Comparison of ENCODE assay signal across 14 mouse cellular contexts in genomic region chr15:96270272-96270880, GRCm38 (mm10). TPM values are rescaled to one million over a fixed set of nuclear protein-coding genes. Genes with fewer than 3 reads are reported as not detected.
DNase-seq lines count a peak whose midpoint lies in the region; ATAC-seq lines count a peak whose summit lies in the region.
"Had no signal": no experiment of that assay in that cellular context is flagged by ENCODE, and none has a peak within 500 bp of the region (broad histone marks: within the 10 kb centered on the region; RNA-seq: fewer than 3 reads in every experiment).

No protein-coding gene starts in this region.

- H3K4me2 ChIP-seq in intestine, embryonic 15.5 days (replicated peaks) = no peak overlapping the region
- H3K4me2 ChIP-seq: limb, embryonic 13.5 days had no signal

- H3K9me3 ChIP-seq in intestine, embryonic 15.5 days = peaks cover 5% of the 10 kb centered on the region; the same call in 1 of the 2 replicates

- peak; percentile 85 for ATAC-seq in intestine, embryonic 15.5 days

- H3K36me3 ChIP-seq in intestine, embryonic 15.5 days = peaks cover 16% of the 10 kb centered on the region

- 0 out of 2 replicates have a peak, but pooled peaks cover 3% of the 10 kb centered on the region for H3K4me1 ChIP-seq in intestine, embryonic 15.5 days (replicated peaks)

- H3K27ac ChIP-seq in intestine, embryonic 15.5 days = no peak overlapping the region
- H3K27ac ChIP-seq: limb, embryonic 13.5 days had no signal

- peak; percentile 85 for DNase-seq in heart, adult 11 months
- DNase-seq in heart, adult 9 months (ENCODE audit: low spot score in 2 of 2) = no peak
- peak; percentile 34 for DNase-seq in 3T3-L1 (ENCODE audit: low read depth, low spot score)
- peak; percentile 69 for DNase-seq in lung, postnatal 25 days (ENCODE audit: low spot score)
- DNase-seq in adrenal gland, adult 8-10 months = no peak
- DNase-seq in spleen, postnatal 36 days (ENCODE audit: low spot score in 2 of 2) = no peak
- no peak for DNase-seq in left cerebral cortex, postnatal 14 days (ENCODE audit: low spot score in 2 of 2)
- DNase-seq: adrenal gland, adult 2 months; cerebellum, postnatal 36 days; kidney, adult 9 months; layer of hippocampus, postnatal 36 days; thymus, adult 2 months had no signal

- H3K4me3 ChIP-seq in intestine, embryonic 15.5 days (replicated peaks) = no peak overlapping the region
- H3K4me3 ChIP-seq: limb, embryonic 13.5 days had no signal

- intact Hi-C loops in left cerebral cortex, postnatal 14 days (cut with DNase I) = no loop called here

- H3K9ac ChIP-seq in intestine, embryonic 15.5 days = no peak overlapping the region
- H3K9ac ChIP-seq: limb, embryonic 13.5 days had no signal

- no peaks in the 10 kb centered on the region for H3K27me3 ChIP-seq in intestine, embryonic 15.5 days (replicated peaks)
- H3K27me3 ChIP-seq: limb, embryonic 13.5 days had no signal

- 71% methylated on average over 10 of the region's 10 CpGs for WGBS in intestine, embryonic 15.5 days

RNA-seq across cellular contexts. Expression of gene Arid2, which starts 16.9 kb away (rescaled TPM):
- 16.0 and 16.8 TPM in 2 replicates for polyA plus RNA-seq in intestine, embryonic 15.5 days (2015; fragmentation: Nextera tagmentation; extraction: Ambion mirVana)
- 10 to 100 TPM; 39.0 to 55.2 (median 46.1) TPM for total RNA-seq in adrenal gland, adult 8-10 months (2022)
- total RNA-seq in left cerebral cortex, postnatal 14 days (2021) = 10 to 100 TPM; 40.1 to 41.2 TPM

Comparison
In these comparisons a context has a peak if more than half of its experiments do, and no peak if none do; other contexts are left out.
1. DNase-seq: peak in heart, adult 11 months (single experiment), 3T3-L1 (single experiment) and lung, postnatal 25 days (single experiment); none in heart, adult 9 months (0 of 2), adrenal gland, adult 8-10 months (single experiment), spleen, postnatal 36 days (0 of 2) and left cerebral cortex, postnatal 14 days (0 of 2).